Mouse (Mus musculus): ENCODE measurements around the gene Stc2. TPM values are rescaled to one million over a fixed set of nuclear protein-coding genes. Genes with fewer than 3 reads are reported as not detected.
A peak's percentile ranks its signal among the peaks of the same experiment; 100 is the strongest.

The Stc2 gene
- polyA plus RNA-seq (2014; fragmentation: Nextera tagmentation; extraction: Ambion mirVana) = 3.3 and 4.1 TPM in 2 replicates

DNA sequence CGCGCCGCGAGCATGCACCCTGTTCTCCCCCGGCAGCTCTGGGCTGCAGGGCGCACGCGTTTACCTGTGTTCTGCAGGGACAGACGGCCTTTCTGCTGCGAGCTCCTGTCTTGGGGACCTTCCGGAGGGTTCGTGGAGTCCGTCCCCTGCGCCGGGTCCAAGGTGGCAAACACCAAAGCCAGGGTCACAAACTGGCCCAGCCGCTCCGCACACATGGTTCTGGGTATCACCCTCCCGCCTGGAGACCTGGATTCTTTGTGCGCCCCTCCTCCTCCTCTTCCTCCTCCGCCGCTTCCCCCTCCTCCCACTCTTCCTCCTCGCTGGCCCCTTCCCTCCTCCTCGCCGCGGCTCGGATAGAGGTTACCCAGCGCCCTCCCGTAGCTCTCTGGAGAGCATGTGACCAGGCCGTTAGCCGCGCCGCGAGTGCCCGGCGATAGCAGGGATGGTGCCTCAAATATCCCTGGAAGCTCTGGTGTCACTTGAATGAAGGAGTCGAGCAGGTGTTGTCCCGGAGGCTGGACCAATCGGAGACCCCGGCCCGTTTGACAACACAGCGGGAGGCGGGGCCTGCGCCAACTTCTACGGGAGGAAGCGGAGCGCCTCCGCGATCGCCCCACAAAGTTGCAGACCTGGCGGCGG, at the start of gene Stc2:
Stc2 (minus strand) TSS at position 427 of the 639 bp plus-strand sequence.
- no peaks in the 10 kb centered on the region for H3K9me3 ChIP-seq (ENCODE audit: control insufficient read depth, low read depth, low read length)
- peak; percentile 87 for ATAC-seq (ENCODE audit: insufficient number of reproducible peaks, insufficient read depth, low FRiP score, low read depth)
- WGBS = under 1% methylated on average over 51 of the region's 51 CpGs
- H3K9ac ChIP-seq (replicated peaks; ENCODE audit: low read depth, low read length) = peak within 1 kb of the TSS; percentile 37
- peak within 1 kb of the TSS; percentile 95 for H3K4me2 ChIP-seq (replicated peaks; ENCODE audit: low read depth, low read length)
- 0 out of 2 replicates have a peak, but pooled peaks cover 4% of the 10 kb centered on the region for H3K4me1 ChIP-seq (ENCODE audit: control insufficient read depth, insufficient read depth, low read length)
- H3K36me3 ChIP-seq (ENCODE audit: control insufficient read depth, insufficient read depth, low read length) = no peaks in the 10 kb centered on the region; the same call in none of the 2 replicates
- no peak within 1 kb of the TSS for H3K27ac ChIP-seq (ENCODE audit: low read length)
- H3K4me3 ChIP-seq (ENCODE audit: low read depth, low read length) = peak within 1 kb of the TSS; percentile 63
- peaks cover 8% of the 10 kb centered on the region; the same call in 1 of the 2 replicates for H3K27me3 ChIP-seq (ENCODE audit: control insufficient read depth, insufficient read depth, low read length)

DNA sequence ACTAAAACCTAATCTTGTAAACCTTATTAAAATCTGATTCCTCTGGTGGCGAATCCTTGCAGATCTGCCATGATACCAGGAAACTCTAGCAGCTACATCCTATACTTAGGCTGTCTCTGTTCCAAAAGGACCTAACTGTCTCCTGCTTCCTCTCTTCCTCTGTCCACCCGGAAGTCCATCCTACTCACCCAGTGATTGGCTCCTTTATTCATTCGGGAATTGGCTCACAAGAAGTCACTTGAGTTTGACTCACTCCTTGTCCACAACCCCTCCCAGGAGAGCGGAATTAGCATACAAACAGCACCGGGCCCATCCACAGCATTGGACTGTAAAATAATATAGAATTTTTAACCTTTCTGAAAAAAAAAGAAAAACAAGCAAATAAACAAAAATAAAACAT, 47.2 kb upstream of the Stc2 start:
- Histone ChIP-seq H3K9ac (replicated peaks; ENCODE audit: low read depth, low read length) (no peak overlapping the region), H3K4me2 (replicated peaks; ENCODE audit: low read depth, low read length) (no peak overlapping the region), H3K27me3 (ENCODE audit: control insufficient read depth, insufficient read depth, low read length) (no peaks in the 10 kb centered on the region), H3K36me3 (ENCODE audit: control insufficient read depth, insufficient read depth, low read length) (no peaks in the 10 kb centered on the region), H3K4me3 (ENCODE audit: low read depth, low read length) (no peak overlapping the region), H3K27ac (ENCODE audit: low read length) (no peak overlapping the region), H3K9me3 (ENCODE audit: control insufficient read depth, low read depth, low read length) (no peaks in the 10 kb centered on the region), H3K4me1 (ENCODE audit: control insufficient read depth, insufficient read depth, low read length) (no peaks in the 10 kb centered on the region)
- no peak for ATAC-seq (ENCODE audit: insufficient number of reproducible peaks, insufficient read depth, low FRiP score, low read depth)
- 83% methylated on average over 5 of the region's 5 CpGs for WGBS

DNA sequence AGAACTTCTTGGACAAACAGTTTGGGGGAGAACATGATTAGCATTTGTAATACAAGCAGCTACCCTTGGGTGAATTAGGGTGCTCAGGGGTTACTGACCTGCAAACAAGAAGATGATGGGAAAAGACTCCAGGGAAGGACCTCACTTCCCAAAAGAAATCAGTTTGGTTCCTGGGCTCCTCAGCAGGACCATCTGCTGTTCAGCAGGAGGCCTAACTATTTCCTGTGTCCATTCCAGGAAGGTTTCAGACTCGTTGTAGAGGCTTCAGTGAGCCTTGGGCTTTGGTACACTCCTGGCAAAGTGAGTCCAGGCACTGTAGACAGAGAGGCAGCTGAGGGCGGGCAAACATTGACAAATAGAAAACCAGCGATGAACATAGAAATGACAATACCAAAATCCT, 42.5 kb upstream of the Stc2 start:
- no peaks in the 10 kb centered on the region for H3K27me3 ChIP-seq (ENCODE audit: control insufficient read depth, insufficient read depth, low read length)
- WGBS = 79% methylated on average over 3 of the region's 3 CpGs
- no peak overlapping the region for H3K27ac ChIP-seq (ENCODE audit: low read length)
- no peak overlapping the region for H3K4me2 ChIP-seq (replicated peaks; ENCODE audit: low read depth, low read length)
- no peaks in the 10 kb centered on the region for H3K36me3 ChIP-seq (ENCODE audit: control insufficient read depth, insufficient read depth, low read length)
- no peak overlapping the region for H3K9ac ChIP-seq (replicated peaks; ENCODE audit: low read depth, low read length)
- no peaks in the 10 kb centered on the region for H3K9me3 ChIP-seq (ENCODE audit: control insufficient read depth, low read depth, low read length)
- no peak for ATAC-seq (ENCODE audit: insufficient number of reproducible peaks, insufficient read depth, low FRiP score, low read depth)
- H3K4me3 ChIP-seq (ENCODE audit: low read depth, low read length) = no peak overlapping the region
- no peaks in the 10 kb centered on the region for H3K4me1 ChIP-seq (ENCODE audit: control insufficient read depth, insufficient read depth, low read length)

DNA sequence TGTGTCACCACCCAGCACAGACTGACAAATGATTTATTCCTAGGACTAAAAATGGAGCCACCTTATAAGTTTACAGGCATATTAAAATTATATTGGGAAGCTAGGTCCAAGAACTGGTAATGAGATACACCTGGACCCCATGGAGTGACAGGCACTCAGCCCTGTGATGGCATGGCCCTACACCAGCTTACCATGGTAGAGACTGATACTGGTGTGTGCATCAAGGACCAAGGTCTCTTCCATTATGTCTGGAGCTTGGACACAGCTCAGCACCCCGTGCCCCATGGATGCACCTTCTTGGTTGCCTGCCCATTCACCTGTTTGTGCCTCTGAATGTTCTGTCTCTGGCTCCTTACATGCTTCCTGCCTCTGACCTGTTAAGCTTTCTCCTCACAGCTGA, 36.9 kb upstream of the Stc2 start:
- Histone ChIP-seq H3K27me3 (ENCODE audit: control insufficient read depth, insufficient read depth, low read length) (no peaks in the 10 kb centered on the region), H3K9ac (replicated peaks; ENCODE audit: low read depth, low read length) (no peak overlapping the region), H3K4me3 (ENCODE audit: low read depth, low read length) (no peak overlapping the region), H3K4me1 (ENCODE audit: control insufficient read depth, insufficient read depth, low read length) (no peaks in the 10 kb centered on the region), H3K9me3 (ENCODE audit: control insufficient read depth, low read depth, low read length) (no peaks in the 10 kb centered on the region), H3K27ac (ENCODE audit: low read length) (no peak overlapping the region), H3K36me3 (ENCODE audit: control insufficient read depth, insufficient read depth, low read length) (no peaks in the 10 kb centered on the region), H3K4me2 (replicated peaks; ENCODE audit: low read depth, low read length) (no peak overlapping the region)
- ATAC-seq (ENCODE audit: insufficient number of reproducible peaks, insufficient read depth, low FRiP score, low read depth) = no peak
- WGBS = 88% methylated on average over 1 of the region's 1 CpGs

DNA sequence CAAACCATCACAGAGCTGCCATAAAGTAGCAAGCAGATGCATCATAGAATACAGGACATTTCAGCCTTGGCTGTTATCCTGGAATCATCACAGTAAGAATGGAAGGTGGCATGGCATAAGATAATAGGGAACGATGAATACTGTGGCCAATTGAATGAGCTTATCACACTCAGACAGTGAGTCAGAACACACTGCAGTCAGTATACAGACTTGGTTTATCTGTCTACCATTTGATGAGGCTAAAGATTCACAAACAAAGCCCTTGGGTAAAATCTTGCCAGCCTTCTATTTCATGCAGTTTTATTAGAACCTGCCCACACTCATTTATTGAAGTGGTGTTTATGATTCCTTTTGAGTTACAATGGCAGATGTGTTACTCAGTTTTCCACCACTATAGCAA, 33.2 kb upstream of the Stc2 start:
- Histone ChIP-seq H3K9me3 (ENCODE audit: control insufficient read depth, low read depth, low read length) (no peaks in the 10 kb centered on the region), H3K36me3 (ENCODE audit: control insufficient read depth, insufficient read depth, low read length) (no peaks in the 10 kb centered on the region), H3K27ac (ENCODE audit: low read length) (no peak overlapping the region), H3K27me3 (ENCODE audit: control insufficient read depth, insufficient read depth, low read length) (no peaks in the 10 kb centered on the region), H3K9ac (replicated peaks; ENCODE audit: low read depth, low read length) (no peak overlapping the region), H3K4me3 (ENCODE audit: low read depth, low read length) (no peak overlapping the region), H3K4me1 (ENCODE audit: control insufficient read depth, insufficient read depth, low read length) (no peaks in the 10 kb centered on the region), H3K4me2 (replicated peaks; ENCODE audit: low read depth, low read length) (no peak overlapping the region)
- ATAC-seq (ENCODE audit: insufficient number of reproducible peaks, insufficient read depth, low FRiP score, low read depth) = no peak
- WGBS = 97% methylated on average over 1 of the region's 1 CpGs

DNA sequence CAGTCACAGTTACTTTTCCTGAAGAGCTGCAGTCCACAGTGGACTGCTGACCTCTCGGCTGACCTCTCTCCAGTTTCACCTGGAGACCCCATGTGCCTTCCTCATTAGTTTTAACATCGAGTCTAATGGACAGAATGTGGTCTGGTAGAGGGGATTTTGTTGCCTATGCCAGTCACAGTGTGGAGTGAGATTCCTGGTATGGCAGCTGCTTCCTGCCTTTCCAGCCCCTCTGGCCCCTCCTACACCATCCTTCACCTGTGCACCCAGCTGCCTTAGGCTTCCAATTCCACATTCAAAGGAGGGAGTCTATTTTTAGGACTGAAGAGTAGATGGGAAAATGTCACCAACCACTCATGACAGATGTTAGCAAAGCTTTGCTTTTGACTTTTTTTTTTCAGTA, 28.7 kb upstream of the Stc2 start:
- no peaks in the 10 kb centered on the region for H3K36me3 ChIP-seq (ENCODE audit: control insufficient read depth, insufficient read depth, low read length)
- 70% methylated on average over 2 of the region's 2 CpGs for WGBS
- no peaks in the 10 kb centered on the region for H3K27me3 ChIP-seq (ENCODE audit: control insufficient read depth, insufficient read depth, low read length)
- H3K4me1 ChIP-seq (ENCODE audit: control insufficient read depth, insufficient read depth, low read length) = no peaks in the 10 kb centered on the region
- no peak overlapping the region for H3K27ac ChIP-seq (ENCODE audit: low read length)
- no peak overlapping the region for H3K4me2 ChIP-seq (replicated peaks; ENCODE audit: low read depth, low read length)
- no peak overlapping the region for H3K9ac ChIP-seq (replicated peaks; ENCODE audit: low read depth, low read length)
- H3K9me3 ChIP-seq (ENCODE audit: control insufficient read depth, low read depth, low read length) = no peaks in the 10 kb centered on the region
- no peak overlapping the region for H3K4me3 ChIP-seq (ENCODE audit: low read depth, low read length)
- no peak for ATAC-seq (ENCODE audit: insufficient number of reproducible peaks, insufficient read depth, low FRiP score, low read depth)

DNA sequence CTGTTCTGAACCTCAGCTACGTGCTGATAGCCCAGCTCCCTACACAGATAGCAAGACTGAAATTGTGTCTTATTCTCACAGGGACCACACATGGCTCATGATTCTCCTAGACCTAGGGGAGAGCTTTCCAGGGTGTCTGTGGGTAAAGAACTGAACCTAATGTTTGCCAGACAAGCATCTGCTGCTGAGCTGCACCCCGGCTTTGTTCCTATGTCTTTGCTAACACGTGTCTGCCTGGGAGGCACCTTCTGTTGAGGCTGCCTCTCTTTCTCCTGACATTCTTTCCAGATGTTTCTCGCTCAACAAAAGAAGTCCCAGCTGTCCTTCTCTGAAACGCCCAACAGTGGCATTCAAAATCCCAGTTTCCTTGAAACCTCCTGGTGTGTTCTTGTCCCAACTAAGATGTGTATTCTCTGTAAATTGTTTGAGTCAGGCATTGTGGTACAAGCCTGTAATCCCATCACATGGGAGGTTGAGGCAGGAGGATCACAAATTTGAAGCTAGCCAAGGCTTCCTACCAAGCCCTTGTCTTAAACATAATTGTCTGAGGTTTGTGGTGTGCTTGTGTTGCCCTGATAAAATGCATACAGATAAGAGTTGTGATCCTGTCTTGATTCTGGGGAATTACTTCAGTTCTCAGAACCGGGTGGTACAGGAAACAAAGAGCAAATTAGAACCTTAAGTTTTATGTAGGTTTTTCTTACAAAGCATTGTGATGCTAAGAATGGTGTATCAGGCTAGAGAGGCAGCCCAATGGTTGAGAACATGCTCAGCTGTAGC, 27.0 kb upstream of the Stc2 start:
- Histone ChIP-seq H3K27me3 (ENCODE audit: control insufficient read depth, insufficient read depth, low read length) (no peaks in the 10 kb centered on the region), H3K9ac (replicated peaks; ENCODE audit: low read depth, low read length) (no peak overlapping the region), H3K4me2 (replicated peaks; ENCODE audit: low read depth, low read length) (no peak overlapping the region), H3K4me3 (ENCODE audit: low read depth, low read length) (no peak overlapping the region), H3K9me3 (ENCODE audit: control insufficient read depth, low read depth, low read length) (no peaks in the 10 kb centered on the region), H3K27ac (ENCODE audit: low read length) (no peak overlapping the region), H3K36me3 (ENCODE audit: control insufficient read depth, insufficient read depth, low read length) (no peaks in the 10 kb centered on the region), H3K4me1 (ENCODE audit: control insufficient read depth, insufficient read depth, low read length) (no peaks in the 10 kb centered on the region)
- WGBS = 58% methylated on average over 6 of the region's 6 CpGs
- ATAC-seq (ENCODE audit: insufficient number of reproducible peaks, insufficient read depth, low FRiP score, low read depth) = no peak

DNA sequence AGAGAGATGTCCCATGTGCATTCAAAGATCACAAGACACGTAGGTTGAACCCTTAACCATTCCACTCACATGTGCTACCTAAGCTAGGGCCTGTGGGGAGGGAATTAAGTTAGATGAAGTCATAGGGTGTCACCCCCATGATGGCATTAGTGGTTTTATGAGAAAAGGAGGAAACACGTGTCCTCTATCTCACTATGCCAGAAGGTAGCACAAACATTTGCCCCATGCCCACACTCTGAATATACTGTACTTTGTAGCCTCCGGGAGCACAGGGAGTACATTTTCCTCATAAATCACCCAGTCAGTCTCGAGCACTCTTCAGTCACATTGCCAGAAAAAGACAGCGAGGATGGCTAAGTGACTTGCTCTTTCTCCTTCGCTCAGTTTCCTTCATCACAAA, 24.2 kb upstream of the Stc2 start:
- no peak overlapping the region for H3K9ac ChIP-seq (replicated peaks; ENCODE audit: low read depth, low read length)
- no peak for ATAC-seq (ENCODE audit: insufficient number of reproducible peaks, insufficient read depth, low FRiP score, low read depth)
- H3K4me3 ChIP-seq (ENCODE audit: low read depth, low read length) = no peak overlapping the region
- no peak overlapping the region for H3K27ac ChIP-seq (ENCODE audit: low read length)
- H3K9me3 ChIP-seq (ENCODE audit: control insufficient read depth, low read depth, low read length) = no peaks in the 10 kb centered on the region
- WGBS = 66% methylated on average over 6 of the region's 6 CpGs
- no peaks in the 10 kb centered on the region for H3K27me3 ChIP-seq (ENCODE audit: control insufficient read depth, insufficient read depth, low read length)
- H3K4me1 ChIP-seq (ENCODE audit: control insufficient read depth, insufficient read depth, low read length) = no peaks in the 10 kb centered on the region
- H3K36me3 ChIP-seq (ENCODE audit: control insufficient read depth, insufficient read depth, low read length) = no peaks in the 10 kb centered on the region
- H3K4me2 ChIP-seq (replicated peaks; ENCODE audit: low read depth, low read length) = no peak overlapping the region
